Mouse (Mus musculus): ENCODE measurements around the gene Gm7879.
"Not testable (repeated sequence)": the region's sequence is repeated elsewhere in the genome, so short reads cannot be mapped to it uniquely, and the experiment has no call there.

Gene Gm7879

GRCm38 (mm10) chr5:43912844-43913243 lies at the start of gene Gm7879:
Gene Gm7879 (plus strand): TSS chr5:43913144.
- not testable (repeated sequence) for DNase-seq (ENCODE audit: low read depth, low spot score)

GRCm38 (mm10) chr5:43863642-43864041 lies 49.3 kb upstream of the Gm7879 start:
- no peak for DNase-seq (ENCODE audit: low read depth, low spot score)

GRCm38 (mm10) chr5:43865316-43865715 lies 47.6 kb upstream of the Gm7879 start:
- DNase-seq (ENCODE audit: low read depth, low spot score) = no peak

GRCm38 (mm10) chr5:43868253-43868652 lies 44.7 kb upstream of the Gm7879 start, which contains the start of gene Cd38:
Gene Cd38 (plus strand): TSS chr5:43868553.
- no peak for DNase-seq (ENCODE audit: low read depth, low spot score)

GRCm38 (mm10) chr5:43868711-43869600 lies 44.0 kb upstream of the Gm7879 start:
- DNase-seq (ENCODE audit: low read depth, low spot score) = no peak

GRCm38 (mm10) chr5:43871845-43872244 lies 41.1 kb upstream of the Gm7879 start:
- no peak for DNase-seq (ENCODE audit: low read depth, low spot score)

GRCm38 (mm10) chr5:43872652-43873051 lies 40.3 kb upstream of the Gm7879 start:
- DNase-seq (ENCODE audit: low read depth, low spot score) = no peak

GRCm38 (mm10) chr5:43882034-43882433 lies 30.9 kb upstream of the Gm7879 start:
- DNase-seq (ENCODE audit: low read depth, low spot score) = no peak

GRCm38 (mm10) chr5:43885060-43885820 lies 27.7 kb upstream of the Gm7879 start:
- no peak for DNase-seq (ENCODE audit: low read depth, low spot score)

GRCm38 (mm10) chr5:43892386-43892785 lies 20.6 kb upstream of the Gm7879 start:
- no peak for DNase-seq (ENCODE audit: low read depth, low spot score)

- DNase-seq (ENCODE audit: low read depth, low spot score) = no peak
Observed at GRCm38 (mm10) chr5:43894113-43894512, 18.8 kb upstream of the Gm7879 start.

- no peak for DNase-seq (ENCODE audit: low read depth, low spot score)
Observed at GRCm38 (mm10) chr5:43895931-43896330, 17.0 kb upstream of the Gm7879 start.

- DNase-seq (ENCODE audit: low read depth, low spot score) = no peak
Observed at GRCm38 (mm10) chr5:43904685-43905084, 8.3 kb upstream of the Gm7879 start.

- DNase-seq (ENCODE audit: low read depth, low spot score) = no peak
Observed at GRCm38 (mm10) chr5:43909213-43909612, 3.7 kb upstream of the Gm7879 start.

- DNase-seq (ENCODE audit: low read depth, low spot score) = no peak
Observed at GRCm38 (mm10) chr5:43910006-43910405, 2.9 kb upstream of the Gm7879 start.

- DNase-seq (ENCODE audit: low read depth, low spot score) = no peak
Observed at GRCm38 (mm10) chr5:43915261-43915886, 2.4 kb downstream of the Gm7879 start.

GRCm38 (mm10) chr5:43921877-43922276 lies 8.9 kb downstream of the Gm7879 start:
- DNase-seq (ENCODE audit: low read depth, low spot score) = no peak

GRCm38 (mm10) chr5:43923933-43924332 lies 11.0 kb downstream of the Gm7879 start:
- DNase-seq (ENCODE audit: low read depth, low spot score) = no peak

GRCm38 (mm10) chr5:43927729-43928128 lies 14.8 kb downstream of the Gm7879 start:
- no peak for DNase-seq (ENCODE audit: low read depth, low spot score)

- no peak for DNase-seq (ENCODE audit: low read depth, low spot score)
Observed at GRCm38 (mm10) chr5:43933269-43933668, 20.3 kb downstream of the Gm7879 start.

- DNase-seq (ENCODE audit: low read depth, low spot score) = no peak
Observed at GRCm38 (mm10) chr5:43947330-43947977, 34.5 kb downstream of the Gm7879 start.
